Mouse (Mus musculus): ENCODE results near the gene Evi2. TPM values are rescaled to one million over a fixed set of nuclear protein-coding genes. Genes with fewer than 3 reads are reported as not detected.
A peak's percentile ranks its signal among the peaks of the same experiment; 100 is the strongest.

The Evi2 gene
- total and polyA plus RNA-seq, 3 experiments: 1.2 to 6.2 (median 2.8) TPM

DNA sequence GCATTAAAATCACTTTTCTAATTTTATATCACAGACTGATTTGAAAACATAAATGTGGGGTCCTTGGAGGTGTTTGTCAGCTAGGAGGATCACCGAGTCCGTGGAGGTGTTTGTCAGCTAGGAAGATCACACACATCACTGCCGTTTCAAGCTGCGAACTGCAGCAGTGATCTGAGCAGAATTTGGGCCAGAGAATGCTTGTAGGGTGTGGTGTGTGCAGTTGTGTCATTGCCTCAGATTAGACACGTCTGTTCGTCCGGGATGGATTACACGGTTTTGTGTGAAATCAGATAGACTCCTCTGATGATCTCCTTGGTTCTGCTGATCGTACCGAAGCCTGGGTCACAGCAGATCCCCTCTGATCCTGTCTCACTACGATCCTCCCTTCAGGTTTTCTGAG is 385 bp upstream of the Evi2 start:
- no peaks in the 10 kb centered on the region for H3K9me3 ChIP-seq (replicated peaks; ENCODE audit: low read length)
- dilution Hi-C loops (cut with MboI; ENCODE audit: extremely low pct_ligation_motif_present, extremely low pct_unique_long_range_greater_than_20kb, low sequenced_read_pairs) (no loop called here), in situ Hi-C loops (cut with MboI; ENCODE audit: low pct_ligation_motif_present, low pct_unique_long_range_greater_than_20kb, low sequenced_read_pairs) (no loop called here)
- H3K4me3 ChIP-seq (replicated peaks in 1 of 3; ENCODE audit: low read depth in 2 of 3, low read length in 2 of 3, poor library complexity in 1 of 3): peak overlapping the region; percentile 47 to 89 (median 65)
- no peaks in the 10 kb centered on the region for H3K27me3 ChIP-seq (replicated peaks)
- TF ChIP-seq KAT2A (IDR thresholded peaks at IDR 0.05; ENCODE audit: insufficient replicate concordance, low read length) (0 out of 2 replicates have a peak, but pooled peaks have one; percentile 16), RAD21 (IDR thresholded peaks at IDR 0.05; ENCODE audit: low read depth, low read length) (no peak)
- peaks cover 14 to 51% of the 10 kb centered on the region in 2 experiments; a peak in 3 of 4 replicates for H3K4me1 ChIP-seq (ENCODE audit: control insufficient read depth in 1 of 2, insufficient read depth in 2 of 2)
- H3K9ac ChIP-seq (ENCODE audit: insufficient read depth, low read depth): peak overlapping the region; percentile 56
- H3K27ac ChIP-seq (ENCODE audit: insufficient read depth, low read depth): peak overlapping the region; percentile 72
- no peak for DNase-seq (ENCODE audit: extremely low read depth)
- peak overlapping the region; percentile 83 for H3K4me2 ChIP-seq (ENCODE audit: insufficient read depth, low read depth, poor library complexity, severe bottlenecking)
- H3K79me2 ChIP-seq (replicated peaks; ENCODE audit: control insufficient read depth, extremely low read depth, insufficient read depth, poor library complexity, severe bottlenecking): peaks cover 18% of the 10 kb centered on the region
- H3K36me3 ChIP-seq (replicated peaks in 1 of 2; ENCODE audit: control insufficient read depth in 1 of 2, insufficient read depth in 1 of 2, low read length in 1 of 2): peaks cover 12 to 47% of the 10 kb centered on the region in 2 experiments

DNA sequence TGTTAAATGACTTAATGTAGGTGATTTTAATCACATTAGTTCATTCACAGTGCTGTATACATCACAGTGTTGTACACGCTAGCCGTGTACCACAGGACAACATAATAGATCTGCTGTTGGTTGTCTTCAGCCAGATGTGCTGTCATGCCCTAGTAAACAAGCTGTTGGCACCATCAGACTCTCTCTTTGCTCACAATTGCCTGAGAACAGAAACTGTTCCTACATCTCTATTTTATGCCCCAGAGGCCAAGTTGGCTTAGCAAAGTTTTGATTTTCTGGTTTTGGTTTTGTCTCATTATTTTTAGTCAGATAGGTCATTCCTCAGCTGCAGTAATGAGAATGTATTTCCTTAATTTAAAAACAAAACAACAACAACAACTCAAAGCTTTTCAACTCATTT is 653 bp downstream of the Evi2 start:
- Histone ChIP-seq H3K36me3 (replicated peaks in 1 of 2; ENCODE audit: control insufficient read depth in 1 of 2, insufficient read depth in 1 of 2, low read length in 1 of 2) (peaks cover 18 to 49% of the 10 kb centered on the region in 2 experiments), H3K4me3 (replicated peaks in 1 of 3; ENCODE audit: low read depth in 2 of 3, low read length in 2 of 3, poor library complexity in 1 of 3) (peak overlapping the region; percentile 65 to 89 (median 78)), H3K4me1 (ENCODE audit: control insufficient read depth in 1 of 2, insufficient read depth in 2 of 2) (peaks cover 21 to 55% of the 10 kb centered on the region in 2 experiments), H3K9me3 (replicated peaks; ENCODE audit: low read length) (no peaks in the 10 kb centered on the region), H3K27me3 (replicated peaks) (no peaks in the 10 kb centered on the region), H3K9ac (ENCODE audit: insufficient read depth, low read depth) (peak overlapping the region; percentile 99), H3K4me2 (ENCODE audit: insufficient read depth, low read depth, poor library complexity, severe bottlenecking) (peak overlapping the region; percentile 82), H3K79me2 (replicated peaks; ENCODE audit: control insufficient read depth, extremely low read depth, insufficient read depth, poor library complexity, severe bottlenecking) (peaks cover 27% of the 10 kb centered on the region), H3K27ac (ENCODE audit: insufficient read depth, low read depth) (peak overlapping the region; percentile 97)
- dilution Hi-C loops (cut with MboI; ENCODE audit: extremely low pct_ligation_motif_present, extremely low pct_unique_long_range_greater_than_20kb, low sequenced_read_pairs): no loop called here
- in situ Hi-C loops (cut with MboI; ENCODE audit: low pct_ligation_motif_present, low pct_unique_long_range_greater_than_20kb, low sequenced_read_pairs): no loop called here
- peak; percentile 67 for DNase-seq (ENCODE audit: extremely low read depth)
- no peak for TF ChIP-seq E2F4 (IDR thresholded peaks at IDR 0.05; ENCODE audit: insufficient replicate concordance, low read depth, low read length)
- 0 out of 2 replicates have a peak, but pooled peaks have one; percentile 23 for TF ChIP-seq TBP (conservative IDR thresholded peaks at IDR 0.05; ENCODE audit: low read depth, low read length)
- TF ChIP-seq USF1 (IDR thresholded peaks at IDR 0.05; ENCODE audit: low read depth, low read length): no peak
- peak; percentile 75; the same call in 1 of the 2 replicates for TF ChIP-seq ZMIZ1 (IDR thresholded peaks at IDR 0.05; ENCODE audit: low read depth, low read length)
- TF ChIP-seq UBTF (IDR thresholded peaks at IDR 0.05; ENCODE audit: low read depth, low read length): no peak
- peak; percentile 49 for TF ChIP-seq ETS1 (conservative IDR thresholded peaks at IDR 0.05; ENCODE audit: low read depth, low read length)
- TF ChIP-seq GABPA (IDR thresholded peaks at IDR 0.05; ENCODE audit: insufficient replicate concordance, low read depth, low read length): no peak
- 0 out of 2 replicates have a peak, but pooled peaks have one; percentile 44 for TF ChIP-seq CHD1 (IDR thresholded peaks at IDR 0.05; ENCODE audit: low read depth, low read length)
- peak; percentile 10; the same call in 1 of the 2 replicates for TF ChIP-seq MAX (IDR thresholded peaks at IDR 0.05; ENCODE audit: low read length)
- TF ChIP-seq RCOR1 (conservative IDR thresholded peaks at IDR 0.05; ENCODE audit: low read depth, low read length): no peak
- peak; percentile 42; the same call in 1 of the 2 replicates for TF ChIP-seq BHLHE40 (IDR thresholded peaks at IDR 0.05; ENCODE audit: low read depth, low read length)
- TF ChIP-seq SMC3 (IDR thresholded peaks at IDR 0.05; ENCODE audit: low read depth, low read length): peak; percentile 11
- peak; percentile 80; the same call in 1 of the 2 replicates for TF ChIP-seq EP300 (IDR thresholded peaks at IDR 0.05; ENCODE audit: low read length)
- no peak; the same call in 1 of the 2 replicates for TF ChIP-seq SIN3A (IDR thresholded peaks at IDR 0.05; ENCODE audit: low read length)
- no peak; the same call in 1 of the 2 replicates for TF ChIP-seq RAD21 (IDR thresholded peaks at IDR 0.05; ENCODE audit: low read depth, low read length)
- no peak for TF ChIP-seq USF2 (conservative IDR thresholded peaks at IDR 0.05; ENCODE audit: low read depth, low read length)
- 0 out of 2 replicates have a peak, but pooled peaks have one; percentile 36 for TF ChIP-seq MEF2A (IDR thresholded peaks at IDR 0.05; ENCODE audit: borderline replicate concordance, low read depth, low read length)
- TF ChIP-seq MAFK (IDR thresholded peaks at IDR 0.05; ENCODE audit: insufficient replicate concordance, low read length): peak; percentile 34; the same call in 1 of the 2 replicates
- TF ChIP-seq ELF1 (IDR thresholded peaks at IDR 0.05; ENCODE audit: low read depth, low read length): no peak
- TF ChIP-seq ZKSCAN1 (IDR thresholded peaks at IDR 0.05; ENCODE audit: borderline replicate concordance, low read depth, low read length): no peak
- TF ChIP-seq NELFE (IDR thresholded peaks at IDR 0.05; ENCODE audit: low read depth, low read length): no peak
- peak; percentile 32; the same call in 1 of the 2 replicates for TF ChIP-seq TCF12 (IDR thresholded peaks at IDR 0.05; ENCODE audit: low read depth, low read length)
- peak; percentile 49; the same call in 1 of the 2 replicates for TF ChIP-seq CHD2 (IDR thresholded peaks at IDR 0.05; ENCODE audit: low read length)
- no peak for TF ChIP-seq POLR2A (IDR thresholded peaks at IDR 0.05; ENCODE audit: low read depth, low read length)
- TF ChIP-seq JUN (IDR thresholded peaks at IDR 0.05; ENCODE audit: insufficient read depth, low read depth, low read length): peak; percentile 66; the same call in 1 of the 2 replicates
- no peak for TF ChIP-seq POLR2AphosphoS2 (IDR thresholded peaks at IDR 0.05; ENCODE audit: low read depth, low read length)
- no peak for TF ChIP-seq KAT2A (IDR thresholded peaks at IDR 0.05; ENCODE audit: insufficient replicate concordance, low read length)
- TF ChIP-seq ZNF384 (IDR thresholded peaks at IDR 0.05; ENCODE audit: low read depth, low read length): peak; percentile 5; the same call in 1 of the 2 replicates
- TF ChIP-seq NRF1 (IDR thresholded peaks at IDR 0.05; ENCODE audit: low read depth, low read length): 0 out of 2 replicates have a peak, but pooled peaks have one; percentile 36
- no peak for TF ChIP-seq MXI1 (IDR thresholded peaks at IDR 0.05; ENCODE audit: low read depth, low read length)
- TF ChIP-seq IRF4 (IDR thresholded peaks at IDR 0.05; ENCODE audit: low read depth, low read length): no peak; the same call in 1 of the 2 replicates

All from CH12.LX (cell line).